Mouse (Mus musculus) testis, adult 2 months (tissue): ENCODE measurements around the gene Arhgap32.

Experiments
- CTCF ChIP-seq: fragments of 200-500 bp; IDR thresholded peaks from 2 replicates; pipeline ENCODE4 v1.5.1; 2012; ENCODE audit warnings: low read depth, mild to moderate bottlenecking, inconsistent platforms, low read length, moderate library complexity; ENCODE audit not compliant: control insufficient read depth, insufficient read depth, insufficient replicate concordance
- POLR2A ChIP-seq: fragments of 200-500 bp; IDR thresholded peaks from 2 replicates; pipeline ENCODE4 v1.6.1; 2012; ENCODE audit warnings: low read depth, mild to moderate bottlenecking, inconsistent platforms, low read length, moderate library complexity; ENCODE audit not compliant: control insufficient read depth

DNA sequence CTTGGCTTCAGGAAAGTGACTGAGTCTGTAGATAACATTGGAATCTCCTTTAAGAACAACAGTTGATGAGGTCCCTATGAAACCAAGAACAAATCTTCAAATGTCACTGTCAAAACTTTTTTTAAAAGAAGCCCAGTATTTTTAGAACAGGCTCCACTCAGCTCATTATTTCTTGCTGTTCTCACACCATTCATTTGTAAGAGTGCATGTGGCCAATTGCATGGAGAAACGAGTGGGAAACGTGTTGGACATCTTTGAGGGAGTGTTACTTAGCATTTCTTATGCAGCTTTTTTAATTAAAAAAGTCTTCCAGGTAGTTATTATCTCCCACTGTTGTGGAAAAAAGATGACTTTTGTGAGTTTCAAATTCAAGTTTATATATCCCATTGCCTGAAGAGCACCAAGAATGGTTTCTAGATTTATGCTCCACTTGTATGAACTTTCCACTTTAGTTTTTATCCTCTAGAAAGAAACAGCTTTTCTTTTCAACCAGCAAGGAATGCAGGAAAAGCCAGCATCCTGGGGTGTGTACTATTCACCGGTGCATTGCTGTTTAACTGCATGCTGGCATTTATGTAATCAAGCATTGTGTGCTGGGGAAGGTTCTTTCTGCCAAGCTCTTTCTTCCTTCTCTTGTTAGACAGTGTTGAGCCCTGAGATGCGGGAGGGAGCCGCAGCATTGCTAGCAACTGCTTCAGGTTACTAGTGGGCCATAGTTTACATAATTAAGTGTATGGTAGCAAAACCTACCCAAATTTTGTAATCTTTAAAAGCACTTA, 76.5 kb downstream of the Arhgap32 start:
- TF ChIP-seq CTCF (no peak), POLR2A (no peak)
